Mouse (Mus musculus) hindbrain, embryonic 14.5 days (tissue): ENCODE measurements around the gene Ddx58. TPM values are rescaled to one million over a fixed set of nuclear protein-coding genes. Genes with fewer than 3 reads are reported as not detected.

Experiments
- ATAC-seq: fragments of 200-750 bp; cut with Nextera tagmentation; 2 replicates; pipeline ENCODE4 v1.8.0; 2017; ENCODE audit warnings: moderate number of reproducible peaks, mild to moderate bottlenecking, moderate TSS enrichment, moderate library complexity; ENCODE audit not compliant: low FRiP score
- DNase-seq: peaks from one replicate; pipeline ENCODE4 v3.0.0-alpha.2; 2015; ENCODE audit warnings: low spot score
- H3K27ac ChIP-seq: fragments of 300-500 bp; sonication (generic); 2 replicates; pipeline ENCODE4 v1.5.1; 2014; ENCODE audit warnings: mild to moderate bottlenecking, moderate library complexity
- H3K27me3 ChIP-seq: fragments of 300-500 bp; sonication (generic); 2 replicates; pipeline ENCODE4 v1.6.1; 2014; ENCODE audit warnings: mild to moderate bottlenecking, low read length, mixed read lengths; ENCODE audit not compliant: control insufficient read depth, insufficient read depth
- H3K36me3 ChIP-seq: fragments of 300-500 bp; sonication (generic); replicated peaks from 2 replicates; pipeline ENCODE4 v1.6.1; 2014; ENCODE audit not compliant: control insufficient read depth, insufficient read depth
- H3K4me1 ChIP-seq: fragments of 300-500 bp; sonication (generic); replicated peaks from 2 replicates; pipeline ENCODE4 v1.6.1; 2014; ENCODE audit warnings: antibody characterized with exemption, low read length, mixed read lengths; ENCODE audit not compliant: control insufficient read depth, insufficient read depth
- H3K4me2 ChIP-seq: fragments of 300-500 bp; sonication (generic); replicated peaks from 2 replicates; pipeline ENCODE4 v1.6.1; 2014; ENCODE audit warnings: mild to moderate bottlenecking, moderate library complexity
- H3K4me3 ChIP-seq: fragments of 300-500 bp; sonication (generic); replicated peaks from 2 replicates; pipeline ENCODE4 v1.5.1; 2014; ENCODE audit warnings: mild to moderate bottlenecking, low read length
- H3K9ac ChIP-seq: fragments of 300-500 bp; sonication (generic); 2 replicates; pipeline ENCODE4 v1.6.1; 2014
- H3K9me3 ChIP-seq: fragments of 300-500 bp; sonication (generic); 2 replicates; pipeline ENCODE4 v1.6.1; 2016; ENCODE audit warnings: low read length; ENCODE audit not compliant: control insufficient read depth
- WGBS: fragments of 180-500 bp; shearing (Covaris S2); extraction: QIAGEN DNeasy Blood & Tissue Kit; methylation state at CpG from one replicate; pipeline ENCODE4 v1.1.7; 2014; 5-methylcytosine and 5-hydroxymethylcytosine counted together
- polyA plus RNA-seq: library from polyadenylated mRNA; unstranded; fragments of >200 nt; fragmentation: Nextera tagmentation; extraction: Ambion mirVana; gene quantifications from 2 replicates; pipeline ENCODE4 v1.2.1, GENCODE M21; 2014

Gene Ddx58
- polyA plus RNA-seq, 1 experiment from 2014 or later: 4.3 TPM

GRCm38 (mm10) chr4:40156153-40156552, 83.5 kb downstream of the Ddx58 start:
- Histone ChIP-seq H3K9me3 (no peaks in the 10 kb centered on the region), H3K27me3 (no peaks in the 10 kb centered on the region), H3K4me1 (no peaks in the 10 kb centered on the region), H3K27ac (no peak overlapping the region), H3K4me2 (no peak overlapping the region), H3K4me3 (no peak overlapping the region), H3K9ac (no peak overlapping the region), H3K36me3 (no peaks in the 10 kb centered on the region)
- DNase-seq (no peak), ATAC-seq (no peak)
- 87% methylated on average over 2 of the region's 2 CpGs for WGBS

GRCm38 (mm10) chr4:40155467-40155999, 84.1 kb downstream of the Ddx58 start:
- ATAC-seq: no peak
- Histone ChIP-seq H3K9ac (no peak overlapping the region), H3K27me3 (no peaks in the 10 kb centered on the region), H3K4me3 (no peak overlapping the region), H3K9me3 (no peaks in the 10 kb centered on the region), H3K4me1 (no peaks in the 10 kb centered on the region), H3K36me3 (no peaks in the 10 kb centered on the region), H3K27ac (no peak overlapping the region), H3K4me2 (no peak overlapping the region)
- WGBS: 93% methylated on average over 13 of the region's 13 CpGs
- no peak for DNase-seq

GRCm38 (mm10) chr4:40154751-40155150, 84.9 kb downstream of the Ddx58 start:
- WGBS: 92% methylated on average over 4 of the region's 4 CpGs

More at GRCm38 (mm10) chr4:40154751-40155150, 84.9 kb downstream of the Ddx58 start:
- DNase-seq: no peak
- Histone ChIP-seq H3K36me3 (no peaks in the 10 kb centered on the region), H3K4me3 (no peak overlapping the region), H3K27ac (no peak overlapping the region), H3K4me2 (no peak overlapping the region), H3K9ac (no peak overlapping the region), H3K4me1 (no peaks in the 10 kb centered on the region), H3K27me3 (no peaks in the 10 kb centered on the region), H3K9me3 (no peaks in the 10 kb centered on the region)
- ATAC-seq: no peak

Other genes with a start within 250 kb of the Ddx58 start
- 46.0 and 49.4 TPM in 2 replicates for gene Aco1, start 96.7 kb downstream of the Ddx58 start, polyA plus RNA-seq
- 12.8 and 16.9 TPM in 2 replicates for gene Smim27, start 29.8 kb upstream of the Ddx58 start, polyA plus RNA-seq
- 31.8 and 32.7 TPM in 2 replicates for gene Topors, start 30.0 kb upstream of the Ddx58 start, polyA plus RNA-seq
- gene Ndufb6, start 39.6 kb upstream of the Ddx58 start, polyA plus RNA-seq: 345 and 377 TPM in 2 replicates
- gene Tmem215, start 232.4 kb upstream of the Ddx58 start, polyA plus RNA-seq: 0.67 and 1.5 TPM in 2 replicates